Mouse (Mus musculus): ENCODE data around the gene Fam234b. TPM values are rescaled to one million over a fixed set of nuclear protein-coding genes. Genes with fewer than 3 reads are reported as not detected.

Fam234b gene
- total and polyA plus RNA-seq, 2 experiments, result 14.8 to 15.1 TPM

- no peaks in the 10 kb centered on the region for H3K79me2 ChIP-seq (ENCODE audit: control insufficient read depth, insufficient read depth, low read length)
- no peak overlapping the region for H3K27ac ChIP-seq (replicated peaks; ENCODE audit: insufficient read depth, low read depth, low read length)
- no peaks in the 10 kb centered on the region for H3K36me3 ChIP-seq (ENCODE audit: control insufficient read depth, insufficient read depth, low read length)
- H3K9ac ChIP-seq (ENCODE audit: low read depth, low read length), result no peak overlapping the region
- H3K4me1 ChIP-seq (ENCODE audit: control insufficient read depth, insufficient read depth, low read length), result peaks cover 2% of the 10 kb centered on the region; the same call in 1 of the 2 replicates
- WGBS, result 56% methylated on average over 4 of the region's 5 CpGs
- H3K4me3 ChIP-seq (ENCODE audit: insufficient read depth, low read depth, low read length), result no peak overlapping the region
- no peak for DNase-seq (ENCODE audit: extremely low read depth, low read depth, low spot score)
- peaks cover 2% of the 10 kb centered on the region for H3K27me3 ChIP-seq (ENCODE audit: control insufficient read depth, insufficient read depth, low read length)
- TF ChIP-seq POLR2A (IDR thresholded peaks at IDR 0.05; ENCODE audit: extremely low read depth, insufficient read depth, low read length) (no peak), CTCF (IDR thresholded peaks at IDR 0.05; ENCODE audit: low read depth, low read length) (peak; percentile 40; the same call in 1 of the 2 replicates)
Observed at GRCm38 (mm10) chr6:135182925-135183324, 14.9 kb upstream of the Fam234b start.

- peak; percentile 79 for DNase-seq (ENCODE audit: extremely low read depth, low read depth, low spot score)
- no peak overlapping the region for H3K9ac ChIP-seq (ENCODE audit: low read depth, low read length)
- no peak for TF ChIP-seq POLR2A (IDR thresholded peaks at IDR 0.05; ENCODE audit: extremely low read depth, insufficient read depth, low read length)
- TF ChIP-seq CTCF (IDR thresholded peaks at IDR 0.05; ENCODE audit: low read depth, low read length), result peak; percentile 36; the same call in 1 of the 2 replicates
- no peaks in the 10 kb centered on the region for H3K36me3 ChIP-seq (ENCODE audit: control insufficient read depth, insufficient read depth, low read length)
- WGBS, result 25% methylated on average over 8 of the region's 8 CpGs
- H3K79me2 ChIP-seq (ENCODE audit: control insufficient read depth, insufficient read depth, low read length), result no peaks in the 10 kb centered on the region
- peaks cover 2% of the 10 kb centered on the region; the same call in 1 of the 2 replicates for H3K4me1 ChIP-seq (ENCODE audit: control insufficient read depth, insufficient read depth, low read length)
- H3K27me3 ChIP-seq (ENCODE audit: control insufficient read depth, insufficient read depth, low read length), result peaks cover 2% of the 10 kb centered on the region
- H3K4me3 ChIP-seq (ENCODE audit: insufficient read depth, low read depth, low read length), result no peak overlapping the region
- H3K27ac ChIP-seq (replicated peaks; ENCODE audit: insufficient read depth, low read depth, low read length), result no peak overlapping the region
Observed at GRCm38 (mm10) chr6:135183961-135184360, 13.8 kb upstream of the Fam234b start.

GRCm38 (mm10) chr6:135187076-135187917 lies 10.5 kb upstream of the Fam234b start:
- H3K36me3 ChIP-seq (ENCODE audit: control insufficient read depth, insufficient read depth, low read length), result no peaks in the 10 kb centered on the region
- WGBS, result 76% methylated on average over 10 of the region's 10 CpGs
- H3K4me1 ChIP-seq (ENCODE audit: control insufficient read depth, insufficient read depth, low read length), result peaks cover 2% of the 10 kb centered on the region; the same call in 1 of the 2 replicates
- H3K27ac ChIP-seq (replicated peaks; ENCODE audit: insufficient read depth, low read depth, low read length), result no peak overlapping the region
- H3K79me2 ChIP-seq (ENCODE audit: control insufficient read depth, insufficient read depth, low read length), result no peaks in the 10 kb centered on the region
- H3K9ac ChIP-seq (ENCODE audit: low read depth, low read length), result no peak overlapping the region
- DNase-seq (ENCODE audit: extremely low read depth, low read depth, low spot score), result no peak
- no peaks in the 10 kb centered on the region; the same call in 1 of the 2 replicates for H3K27me3 ChIP-seq (ENCODE audit: control insufficient read depth, insufficient read depth, low read length)
- no peak overlapping the region for H3K4me3 ChIP-seq (ENCODE audit: insufficient read depth, low read depth, low read length)
- TF ChIP-seq POLR2A (IDR thresholded peaks at IDR 0.05; ENCODE audit: extremely low read depth, insufficient read depth, low read length) (no peak), CTCF (IDR thresholded peaks at IDR 0.05; ENCODE audit: low read depth, low read length) (no peak)

GRCm38 (mm10) chr6:135188629-135189028 lies 9.1 kb upstream of the Fam234b start:
- peaks cover 2% of the 10 kb centered on the region; the same call in 1 of the 2 replicates for H3K4me1 ChIP-seq (ENCODE audit: control insufficient read depth, insufficient read depth, low read length)
- no peak overlapping the region for H3K4me3 ChIP-seq (ENCODE audit: insufficient read depth, low read depth, low read length)
- no peak overlapping the region for H3K27ac ChIP-seq (replicated peaks; ENCODE audit: insufficient read depth, low read depth, low read length)
- no peak for DNase-seq (ENCODE audit: extremely low read depth, low read depth, low spot score)
- no peaks in the 10 kb centered on the region for H3K36me3 ChIP-seq (ENCODE audit: control insufficient read depth, insufficient read depth, low read length)
- TF ChIP-seq POLR2A (IDR thresholded peaks at IDR 0.05; ENCODE audit: extremely low read depth, insufficient read depth, low read length) (no peak), CTCF (IDR thresholded peaks at IDR 0.05; ENCODE audit: low read depth, low read length) (no peak)
- H3K9ac ChIP-seq (ENCODE audit: low read depth, low read length), result no peak overlapping the region
- no peaks in the 10 kb centered on the region for H3K79me2 ChIP-seq (ENCODE audit: control insufficient read depth, insufficient read depth, low read length)
- H3K27me3 ChIP-seq (ENCODE audit: control insufficient read depth, insufficient read depth, low read length), result no peaks in the 10 kb centered on the region
- 74% methylated on average over 4 of the region's 4 CpGs for WGBS

- Histone ChIP-seq H3K27ac (replicated peaks; ENCODE audit: insufficient read depth, low read depth, low read length) (no peak overlapping the region), H3K9ac (ENCODE audit: low read depth, low read length) (no peak overlapping the region), H3K4me1 (ENCODE audit: control insufficient read depth, insufficient read depth, low read length) (no peaks in the 10 kb centered on the region), H3K36me3 (ENCODE audit: control insufficient read depth, insufficient read depth, low read length) (no peaks in the 10 kb centered on the region), H3K79me2 (ENCODE audit: control insufficient read depth, insufficient read depth, low read length) (no peaks in the 10 kb centered on the region), H3K27me3 (ENCODE audit: control insufficient read depth, insufficient read depth, low read length) (no peaks in the 10 kb centered on the region), H3K4me3 (ENCODE audit: insufficient read depth, low read depth, low read length) (no peak overlapping the region)
- no peak for DNase-seq (ENCODE audit: extremely low read depth, low read depth, low spot score)
- no peak for TF ChIP-seq POLR2A (IDR thresholded peaks at IDR 0.05; ENCODE audit: extremely low read depth, insufficient read depth, low read length)
- no peak for TF ChIP-seq CTCF (IDR thresholded peaks at IDR 0.05; ENCODE audit: low read depth, low read length)
- 84% methylated on average over 6 of the region's 6 CpGs for WGBS
Observed at GRCm38 (mm10) chr6:135190122-135190521, 7.7 kb upstream of the Fam234b start.

- no peak overlapping the region for H3K9ac ChIP-seq (ENCODE audit: low read depth, low read length)
- DNase-seq (ENCODE audit: extremely low read depth, low read depth, low spot score), result peak; percentile 26
- no peaks in the 10 kb centered on the region for H3K79me2 ChIP-seq (ENCODE audit: control insufficient read depth, insufficient read depth, low read length)
- H3K27me3 ChIP-seq (ENCODE audit: control insufficient read depth, insufficient read depth, low read length), result no peaks in the 10 kb centered on the region
- no peaks in the 10 kb centered on the region for H3K4me1 ChIP-seq (ENCODE audit: control insufficient read depth, insufficient read depth, low read length)
- H3K36me3 ChIP-seq (ENCODE audit: control insufficient read depth, insufficient read depth, low read length), result no peaks in the 10 kb centered on the region
- H3K4me3 ChIP-seq (ENCODE audit: insufficient read depth, low read depth, low read length), result no peak overlapping the region
- no peak overlapping the region for H3K27ac ChIP-seq (replicated peaks; ENCODE audit: insufficient read depth, low read depth, low read length)
- TF ChIP-seq POLR2A (IDR thresholded peaks at IDR 0.05; ENCODE audit: extremely low read depth, insufficient read depth, low read length) (no peak), CTCF (IDR thresholded peaks at IDR 0.05; ENCODE audit: low read depth, low read length) (no peak)
- WGBS, result 97% methylated on average over 1 of the region's 1 CpGs
Observed at GRCm38 (mm10) chr6:135191906-135192305, 5.9 kb upstream of the Fam234b start.
